Mouse (Mus musculus) ES-E14 (cell line): ENCODE measurements around the gene Pde4d.

Experiments
- CHD2 ChIP-seq: IDR thresholded peaks from 2 replicates; pipeline ENCODE4 v1.6.1; 2014; ENCODE audit warnings: mild to moderate bottlenecking, low read depth, low read length, inconsistent platforms
- HCFC1 ChIP-seq: IDR thresholded peaks from 2 replicates; pipeline ENCODE4 v1.6.1; 2012; ENCODE audit warnings: low read length, inconsistent platforms, borderline replicate concordance; ENCODE audit not compliant: insufficient read depth
- MAFK ChIP-seq: IDR thresholded peaks from 2 replicates; pipeline ENCODE4 v1.6.1; 2014; ENCODE audit warnings: mild to moderate bottlenecking, low read depth, low read length, inconsistent platforms; ENCODE audit not compliant: insufficient read depth
- ZNF384 ChIP-seq: IDR thresholded peaks from 2 replicates; pipeline ENCODE4 v1.6.1; 2012; ENCODE audit warnings: low read depth, low read length, inconsistent platforms

- TF ChIP-seq MAFK (no peak), CHD2 (no peak), ZNF384 (no peak), HCFC1 (no peak)
These were observed 176.4 kb downstream of the Pde4d start for GRCm38 (mm10) chr13:108626166-108626565.
